Mouse (Mus musculus) hindbrain, embryonic 10.5 days (tissue): ENCODE measurements at regions not wholly inside any gene's neighbourhood (a gene's known extent, or its start where the extent isn't known, plus 50 kb on each side); places are given as distances from the start of the nearest gene placed in this dataset.
"Not testable (repeated sequence)": the region's sequence is repeated elsewhere in the genome, so short reads cannot be mapped to it uniquely, and the experiment has no call there.

Source experiments
- DNase-seq: peaks from one replicate; pipeline ENCODE4 v3.0.0-alpha.2; 2017; ENCODE audit warnings: low spot score
- H3K27ac ChIP-seq: fragments of 300-500 bp; sonication (generic); 2 replicates; pipeline ENCODE4 v1.5.1; 2016; ENCODE audit warnings: mild to moderate bottlenecking, moderate library complexity
- H3K27me3 ChIP-seq: fragments of 300-500 bp; sonication (generic); 2 replicates; pipeline ENCODE4 v1.6.1; 2016; ENCODE audit warnings: mild to moderate bottlenecking; ENCODE audit not compliant: poor library complexity, insufficient read depth, severe bottlenecking
- H3K36me3 ChIP-seq: fragments of 300-500 bp; sonication (generic); 2 replicates; pipeline ENCODE4 v1.6.1; 2016; ENCODE audit warnings: mild to moderate bottlenecking, moderate library complexity
- H3K4me1 ChIP-seq: fragments of 300-500 bp; sonication (generic); replicated peaks from 2 replicates; pipeline ENCODE4 v1.6.1; 2016; ENCODE audit warnings: mild to moderate bottlenecking
- H3K4me3 ChIP-seq: fragments of 300-500 bp; sonication (generic); 2 replicates; pipeline ENCODE4 v1.5.1; 2016; ENCODE audit warnings: mild to moderate bottlenecking, moderate library complexity
- H3K9me3 ChIP-seq: fragments of 300-500 bp; sonication (generic); 2 replicates; pipeline ENCODE4 v1.6.1; 2016; ENCODE audit warnings: mild to moderate bottlenecking, moderate library complexity
- WGBS: fragments of 180-500 bp; shearing (Covaris S2); methylation state at CpG from one replicate; pipeline ENCODE4 v1.1.7; 2016; 5-methylcytosine and 5-hydroxymethylcytosine counted together

DNA sequence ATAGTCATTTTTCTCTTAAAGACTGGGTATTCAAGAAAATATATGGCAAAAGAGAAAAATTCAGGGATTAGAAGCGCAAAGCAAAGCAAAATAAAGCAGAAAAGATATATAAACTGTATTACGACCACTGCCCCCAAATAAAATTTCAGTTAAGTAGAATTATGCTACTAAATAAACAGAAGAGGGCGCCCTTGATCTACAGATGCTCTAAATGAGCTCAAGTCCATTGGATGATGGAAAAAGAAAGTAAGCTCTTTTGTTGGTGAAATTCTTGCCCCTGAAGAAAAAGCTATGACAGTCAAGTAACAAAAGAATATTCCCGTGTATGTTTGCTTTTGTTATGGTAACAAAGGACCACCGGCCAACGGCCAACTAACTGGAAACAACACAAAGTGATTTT, 165.5 kb upstream of the Stk26 start:
- H3K9me3 ChIP-seq, result no peaks in the 10 kb centered on the region
- WGBS, result 35% methylated on average over 6 of the region's 6 CpGs
- 0 out of 2 replicates have a peak, but pooled peaks cover 5% of the 10 kb centered on the region for H3K27me3 ChIP-seq
- DNase-seq, result no peak
- H3K4me3 ChIP-seq, result no peak overlapping the region
- H3K4me1 ChIP-seq, result no peaks in the 10 kb centered on the region
- no peaks in the 10 kb centered on the region for H3K36me3 ChIP-seq
- no peak overlapping the region for H3K27ac ChIP-seq

DNA sequence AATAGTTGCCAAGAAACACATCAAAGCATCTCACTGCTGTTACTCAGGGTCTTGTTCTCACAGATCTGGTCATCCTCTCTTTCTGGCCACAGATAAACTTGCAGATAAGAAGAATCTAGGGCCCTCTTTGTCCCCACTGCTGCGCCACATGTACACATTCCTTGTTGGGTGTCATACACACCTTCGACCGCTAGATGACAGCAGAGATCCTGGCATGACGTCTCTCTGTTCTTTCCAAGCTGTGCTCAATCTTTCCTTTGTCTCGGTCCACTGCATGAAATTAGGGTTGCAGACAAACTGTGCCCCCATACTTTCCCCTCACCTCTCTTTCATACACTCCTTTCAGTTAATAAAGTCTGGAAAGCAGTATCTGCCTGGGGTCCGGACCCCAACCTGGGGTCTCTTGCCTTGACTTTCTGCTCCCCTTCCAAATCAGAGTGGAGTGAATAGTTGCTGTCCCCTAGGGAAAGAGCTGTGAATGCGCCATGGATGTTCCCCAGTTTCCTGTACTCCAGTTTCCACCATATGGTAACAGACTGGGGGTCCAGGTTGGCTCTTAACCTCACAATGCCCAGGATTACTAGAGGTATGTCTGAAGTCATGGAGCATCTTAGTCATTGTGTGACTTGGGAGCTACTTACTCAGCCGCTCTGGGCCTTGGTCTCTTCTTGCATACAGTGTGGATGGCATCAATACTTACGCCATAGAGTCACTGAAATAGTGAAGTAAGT, 182.8 kb upstream of the Stk26 start:
- Histone ChIP-seq H3K27ac (peak overlapping the region; percentile 80), H3K27me3 (peaks cover 5% of the 10 kb centered on the region; the same call in 1 of the 2 replicates), H3K36me3 (no peaks in the 10 kb centered on the region), H3K9me3 (no peaks in the 10 kb centered on the region), H3K4me1 (no peaks in the 10 kb centered on the region), H3K4me3 (no peak overlapping the region)
- DNase-seq, result peak; percentile 76
- WGBS, result 39% methylated on average over 9 of the region's 9 CpGs

DNA sequence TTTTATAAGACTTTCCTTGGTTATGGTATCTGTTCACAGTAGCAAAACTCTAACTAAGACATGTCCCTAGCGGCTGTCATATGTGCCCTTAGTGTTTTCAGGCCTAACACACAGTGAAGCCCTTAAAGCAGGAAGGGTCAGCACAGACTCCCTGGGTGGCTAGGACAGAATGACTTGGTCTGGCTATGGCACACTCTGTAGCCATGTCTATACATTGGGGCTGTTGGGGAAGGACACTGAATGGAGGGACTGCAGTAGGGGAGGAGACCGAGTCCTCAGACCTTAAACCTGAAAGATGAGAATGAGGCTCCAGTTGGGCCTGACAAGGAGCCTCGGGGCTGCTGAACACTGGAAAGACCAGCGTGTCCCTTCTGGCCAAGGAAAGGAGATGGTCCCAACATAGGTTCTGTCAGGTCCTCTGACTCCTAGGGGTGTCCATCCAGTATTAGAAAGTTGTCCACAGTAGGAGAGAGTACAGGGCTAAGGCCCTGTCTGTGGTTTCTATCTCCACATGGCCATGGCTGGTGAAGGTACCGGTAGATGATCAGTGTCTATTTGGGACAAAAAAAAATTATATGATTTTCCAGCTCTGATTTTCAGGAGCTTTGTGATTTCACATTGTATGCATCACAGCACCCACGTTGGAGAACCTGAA, 183.5 kb upstream of the Stk26 start:
- no peaks in the 10 kb centered on the region for H3K9me3 ChIP-seq
- no peaks in the 10 kb centered on the region for H3K36me3 ChIP-seq
- peaks cover 5% of the 10 kb centered on the region; the same call in 1 of the 2 replicates for H3K27me3 ChIP-seq
- 74% methylated on average over 6 of the region's 6 CpGs for WGBS
- H3K4me3 ChIP-seq, result no peak overlapping the region
- no peak for DNase-seq
- no peaks in the 10 kb centered on the region for H3K4me1 ChIP-seq
- H3K27ac ChIP-seq, result 0 out of 2 replicates have a peak overlapping the region, but pooled peaks have one; percentile 80

DNA sequence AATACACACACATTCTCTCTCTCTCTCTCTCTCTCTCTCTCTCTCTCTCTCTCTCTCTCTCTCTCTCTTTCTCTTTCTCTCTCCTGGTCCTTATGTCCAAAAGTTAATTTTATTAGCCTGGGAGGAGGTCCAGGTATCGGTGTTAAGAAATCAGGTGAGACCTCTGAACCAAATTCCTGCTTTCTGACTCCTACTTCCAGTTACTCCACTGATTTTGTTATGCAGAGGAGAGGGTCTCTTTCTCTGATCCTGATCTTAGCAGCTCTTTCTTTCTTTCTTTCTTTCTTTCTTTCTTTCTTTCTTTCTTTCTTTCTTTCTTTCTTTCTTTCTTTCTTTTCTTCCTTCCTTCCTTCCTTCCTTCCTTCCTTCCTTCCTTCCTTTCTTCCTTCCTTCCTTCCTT, 185.5 kb upstream of the Stk26 start:
- not testable (repeated sequence) for DNase-seq
- 96% methylated on average over 1 of the region's 1 CpGs for WGBS

DNA sequence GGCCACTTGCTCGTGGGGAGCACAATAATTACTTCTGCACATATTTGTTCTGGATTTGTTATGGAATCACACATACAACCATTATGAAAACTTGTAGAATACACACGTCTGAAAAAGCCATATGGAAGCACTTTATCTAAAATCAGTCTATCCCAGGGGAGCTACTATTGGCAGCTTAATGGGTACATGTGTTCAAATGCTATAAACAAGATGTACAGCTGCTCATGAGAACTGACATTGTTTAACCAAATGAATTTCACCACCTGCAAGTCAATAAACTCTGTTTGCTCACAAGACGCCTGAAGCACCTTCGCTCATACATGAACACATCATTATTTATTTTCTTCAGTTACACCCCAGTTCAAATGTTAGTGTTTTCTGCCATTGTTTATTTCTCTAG, 199.5 kb upstream of the Stk26 start:
- Histone ChIP-seq H3K36me3 (no peaks in the 10 kb centered on the region), H3K27ac (no peak overlapping the region), H3K9me3 (no peaks in the 10 kb centered on the region), H3K4me3 (no peak overlapping the region), H3K27me3 (no peaks in the 10 kb centered on the region), H3K4me1 (no peaks in the 10 kb centered on the region)
- 73% methylated on average over 4 of the region's 4 CpGs for WGBS
- no peak for DNase-seq

More for the DNA sequence above, 185.5 kb upstream of the Stk26 start:
- not testable (repeated sequence) for H3K36me3 ChIP-seq, H3K4me1 ChIP-seq, H3K27ac ChIP-seq, H3K27me3 ChIP-seq, H3K9me3 ChIP-seq, H3K4me3 ChIP-seq

DNA sequence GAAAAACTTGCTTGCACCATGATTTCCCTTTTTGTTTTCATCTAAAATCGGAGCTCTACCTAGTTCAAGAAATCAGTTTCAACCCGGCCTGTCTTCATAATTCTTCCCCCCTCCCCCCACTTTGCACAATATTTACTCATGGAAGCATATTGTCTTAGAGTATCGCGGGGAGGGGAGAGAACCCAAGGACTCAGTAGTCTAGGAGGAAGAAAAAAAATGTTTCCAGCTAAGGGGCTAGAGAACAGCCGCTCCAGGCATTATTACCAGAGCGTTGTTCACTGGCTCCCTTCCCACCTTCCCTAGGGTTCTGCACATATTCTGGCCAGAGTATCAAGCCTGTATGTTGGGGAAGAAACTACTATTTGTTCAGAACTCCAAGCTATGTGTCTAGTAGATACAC, 205.2 kb upstream of the Stk26 start:
- 0 out of 2 replicates have a peak, but pooled peaks cover 4% of the 10 kb centered on the region for H3K36me3 ChIP-seq
- H3K27me3 ChIP-seq, result no peaks in the 10 kb centered on the region
- 38% methylated on average over 6 of the region's 6 CpGs for WGBS
- no peaks in the 10 kb centered on the region for H3K9me3 ChIP-seq
- peak overlapping the region; percentile 59 for H3K4me3 ChIP-seq
- DNase-seq, result no peak
- H3K4me1 ChIP-seq, result 0 out of 2 replicates have a peak, but pooled peaks cover 2% of the 10 kb centered on the region
- H3K27ac ChIP-seq, result peak overlapping the region; percentile 78

DNA sequence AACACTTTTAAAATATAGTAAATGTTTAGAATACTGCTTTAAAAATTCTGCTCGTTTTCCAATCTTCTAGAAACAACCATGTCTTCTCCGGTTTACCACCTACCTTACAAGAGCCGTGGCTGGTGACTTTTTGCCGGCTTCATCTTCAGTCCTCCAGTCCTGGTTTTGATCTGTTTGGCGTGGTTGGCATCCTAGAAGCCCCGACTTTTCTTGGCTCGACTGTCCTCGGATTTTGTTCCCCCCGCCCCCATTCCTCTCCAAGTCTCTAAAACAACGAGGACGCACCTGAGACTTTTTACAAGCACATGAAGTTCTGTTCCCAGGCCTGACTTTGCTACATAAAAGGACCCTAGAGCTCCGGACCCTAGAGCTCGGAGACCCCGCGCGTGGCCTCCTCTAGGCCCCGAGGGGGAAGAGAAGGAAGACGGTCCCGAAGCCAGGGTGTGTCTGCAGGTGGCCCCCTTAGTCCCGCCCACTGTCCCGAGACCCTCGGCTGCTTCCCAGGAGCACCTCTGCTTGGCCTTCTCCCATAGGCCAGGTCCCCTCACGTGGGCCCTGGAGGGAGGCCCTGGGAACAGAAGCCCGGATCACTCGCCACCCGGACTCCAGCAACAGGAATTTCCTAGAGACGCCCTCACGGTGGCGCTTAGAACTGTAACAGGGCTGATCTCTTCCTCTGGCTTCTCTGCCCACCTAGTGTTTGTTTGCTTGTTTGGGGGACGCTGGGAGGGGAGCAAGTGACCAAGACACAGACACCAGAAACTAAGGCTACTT, 205.8 kb upstream of the Stk26 start:
- H3K27ac ChIP-seq, result peak overlapping the region; percentile 78

DNA sequence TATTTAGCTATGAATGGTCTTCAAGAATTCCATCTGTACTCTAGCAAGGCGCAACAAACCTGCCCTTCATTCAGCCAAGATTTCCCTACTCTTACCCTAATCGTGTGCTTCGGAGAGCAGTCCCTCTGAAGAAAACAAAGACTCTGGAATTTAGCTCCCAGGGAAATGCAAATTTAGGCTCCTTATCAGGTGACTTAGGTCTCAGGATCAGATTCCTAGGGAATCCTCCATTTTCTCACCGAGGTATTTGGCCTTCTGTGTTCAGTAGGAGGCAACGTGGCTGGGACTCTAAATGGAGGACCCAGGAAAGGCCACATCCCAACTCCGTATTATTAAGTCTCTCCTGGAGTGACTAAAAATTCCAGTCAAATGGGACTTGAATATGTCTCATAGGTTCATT, 204.2 kb upstream of the Olfr1324 start:
- H3K4me1 ChIP-seq, result 0 out of 2 replicates have a peak, but pooled peaks cover 2% of the 10 kb centered on the region
- H3K27me3 ChIP-seq, result no peaks in the 10 kb centered on the region
- 34% methylated on average over 6 of the region's 6 CpGs for WGBS
- H3K9me3 ChIP-seq, result no peaks in the 10 kb centered on the region
- peaks cover 14% of the 10 kb centered on the region; the same call in 1 of the 2 replicates for H3K36me3 ChIP-seq
- H3K4me3 ChIP-seq, result no peak overlapping the region
- no peak overlapping the region for H3K27ac ChIP-seq
- no peak for DNase-seq

More for the DNA sequence above, 205.8 kb upstream of the Stk26 start:
- H3K27me3 ChIP-seq, result no peaks in the 10 kb centered on the region
- H3K9me3 ChIP-seq, result no peaks in the 10 kb centered on the region
- peak overlapping the region; percentile 59 for H3K4me3 ChIP-seq
- 0 out of 2 replicates have a peak, but pooled peaks cover 10% of the 10 kb centered on the region for H3K36me3 ChIP-seq
- H3K4me1 ChIP-seq, result 0 out of 2 replicates have a peak, but pooled peaks cover 2% of the 10 kb centered on the region
- DNase-seq, result peak; percentile 86
- WGBS, result 13% methylated on average over 30 of the region's 30 CpGs

DNA sequence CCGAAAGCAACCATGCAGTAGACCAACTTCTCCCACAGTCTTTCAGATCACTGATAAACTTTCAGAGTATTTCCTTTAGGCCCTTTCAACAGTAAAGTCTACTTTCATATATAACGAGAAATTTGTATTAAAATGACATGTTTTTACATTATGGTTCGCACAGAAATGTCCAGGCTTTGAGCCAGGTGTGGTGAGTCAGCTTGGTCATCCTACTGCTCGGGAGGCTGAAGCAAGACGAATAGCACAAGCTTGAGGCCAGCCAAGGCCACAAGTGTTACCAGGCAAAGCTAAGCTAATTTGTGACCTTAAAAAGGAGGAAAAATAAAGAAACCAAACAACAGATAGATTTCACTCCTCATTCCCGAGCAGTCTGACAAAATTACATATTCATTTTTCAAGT, 197.0 kb upstream of the Olfr1324 start:
- 85% methylated on average over 6 of the region's 6 CpGs for WGBS
- Histone ChIP-seq H3K27me3 (no peaks in the 10 kb centered on the region), H3K36me3 (peaks cover 16% of the 10 kb centered on the region; the same call in 1 of the 2 replicates), H3K4me1 (no peaks in the 10 kb centered on the region), H3K4me3 (no peak overlapping the region), H3K9me3 (no peaks in the 10 kb centered on the region), H3K27ac (no peak overlapping the region)
- no peak for DNase-seq

DNA sequence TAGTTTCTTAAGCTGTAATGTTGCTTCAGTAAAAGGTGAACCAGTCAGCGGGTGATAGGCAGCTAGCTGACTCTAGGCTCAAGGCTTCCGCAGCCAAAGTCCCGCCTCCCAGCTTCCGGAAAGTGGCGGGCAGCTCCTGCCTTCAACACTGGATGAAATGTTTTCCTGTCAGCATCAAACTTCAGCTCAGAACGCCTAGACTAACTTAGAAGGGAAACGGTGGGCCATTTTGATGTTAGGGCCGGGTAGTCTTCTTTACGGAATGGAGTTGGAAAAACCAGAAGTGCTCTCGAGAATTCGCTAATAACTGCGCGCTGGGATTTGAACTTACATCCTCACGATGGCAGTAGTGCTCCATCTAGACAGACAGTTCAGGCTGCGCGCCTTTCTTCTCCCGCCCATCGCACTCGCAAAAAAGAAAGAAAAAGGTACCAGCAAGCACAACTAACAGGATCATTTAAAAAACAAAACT, 194.7 kb upstream of the Olfr1324 start:
- Histone ChIP-seq H3K27ac (no peak overlapping the region), H3K9me3 (no peaks in the 10 kb centered on the region), H3K27me3 (no peaks in the 10 kb centered on the region), H3K4me1 (no peaks in the 10 kb centered on the region), H3K4me3 (no peak overlapping the region), H3K36me3 (peaks cover 15% of the 10 kb centered on the region)
- 64% methylated on average over 19 of the region's 19 CpGs for WGBS
- DNase-seq, result peak; percentile 52

DNA sequence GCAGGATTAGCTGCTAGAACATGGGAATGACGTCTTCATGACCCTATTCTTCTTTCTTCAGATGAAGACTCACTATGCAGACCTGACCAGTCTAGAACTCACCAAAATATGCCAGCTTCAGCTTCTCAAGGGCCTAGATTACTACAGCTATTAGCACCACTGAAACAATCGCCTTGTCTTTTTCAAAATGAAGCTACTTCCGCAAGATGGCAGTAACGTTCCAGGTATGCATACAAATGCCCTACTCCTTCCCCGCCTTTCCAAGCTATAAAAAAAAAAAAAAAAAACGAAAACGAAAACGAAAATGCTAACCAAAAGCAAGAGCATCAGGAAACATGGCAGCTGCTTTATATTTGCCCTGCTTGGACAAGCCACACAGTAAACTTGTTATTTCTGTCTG, 192.6 kb upstream of the Olfr1324 start:
- no peak overlapping the region for H3K4me3 ChIP-seq
- H3K4me1 ChIP-seq, result no peaks in the 10 kb centered on the region
- H3K27ac ChIP-seq, result no peak overlapping the region
- peaks cover 24% of the 10 kb centered on the region for H3K36me3 ChIP-seq
- WGBS, result 76% methylated on average over 8 of the region's 8 CpGs
- DNase-seq, result no peak
- H3K9me3 ChIP-seq, result no peaks in the 10 kb centered on the region
- no peaks in the 10 kb centered on the region for H3K27me3 ChIP-seq

DNA sequence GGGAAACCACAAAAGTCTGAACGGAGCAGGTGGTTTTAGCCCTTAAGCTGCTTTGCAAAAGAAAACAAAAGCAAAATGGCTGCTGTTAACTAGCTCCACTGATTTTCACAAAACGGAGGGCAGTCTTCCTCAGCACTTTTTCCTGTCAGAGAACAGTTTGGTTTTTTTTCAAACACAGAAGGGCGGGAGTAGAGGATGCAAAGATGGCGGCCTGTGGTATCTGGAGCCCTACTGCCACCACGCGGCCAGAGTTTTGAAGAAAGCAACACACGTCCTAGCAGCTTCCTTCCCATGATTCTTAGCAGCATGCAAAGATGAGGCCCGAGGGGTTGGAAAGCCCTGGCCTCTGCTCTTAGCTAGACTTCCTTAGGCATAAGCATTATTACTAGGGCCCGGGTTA, 191.6 kb upstream of the Olfr1324 start:
- no peaks in the 10 kb centered on the region for H3K27me3 ChIP-seq
- peak; percentile 43 for DNase-seq
- H3K9me3 ChIP-seq, result no peaks in the 10 kb centered on the region
- peaks cover 20% of the 10 kb centered on the region for H3K36me3 ChIP-seq
- WGBS, result 68% methylated on average over 9 of the region's 9 CpGs
- H3K4me1 ChIP-seq, result no peaks in the 10 kb centered on the region
- H3K4me3 ChIP-seq, result no peak overlapping the region
- no peak overlapping the region; the same call in 1 of the 2 replicates for H3K27ac ChIP-seq
